In genomic region chr13:23576906-23577639, GRCm38 (mm10) we compare ENCODE assay signal across 8 mouse cellular contexts. TPM values are rescaled to one million over a fixed set of nuclear protein-coding genes. Genes with fewer than 3 reads are reported as not detected.
DNase-seq lines count a peak whose midpoint lies in the region; ATAC-seq and TF ChIP-seq lines count a peak whose summit lies in the region.

No protein-coding gene starts in this region.

- H3K9me3 ChIP-seq in kidney, embryonic 14.5 days (ENCODE audit: control insufficient read depth, low read length), result no peaks in the 10 kb centered on the region
- no peaks in the 10 kb centered on the region for H3K9me3 ChIP-seq in intestine, embryonic 15.5 days
- no peaks in the 10 kb centered on the region for H3K9me3 ChIP-seq in midbrain, postnatal 0 days (ENCODE audit: low read length)

- H3K27ac ChIP-seq in kidney, embryonic 14.5 days (ENCODE audit: low read depth, low read length), result peak overlapping the region; percentile 78
- peak overlapping the region; percentile 84 for H3K27ac ChIP-seq in intestine, embryonic 15.5 days
- no peak overlapping the region for H3K27ac ChIP-seq in midbrain, postnatal 0 days (ENCODE audit: low read depth, low read length)

- H3K36me3 ChIP-seq in kidney, embryonic 14.5 days (ENCODE audit: control insufficient read depth, insufficient read depth, low read length), result no peaks in the 10 kb centered on the region
- H3K36me3 ChIP-seq in intestine, embryonic 15.5 days, result no peaks in the 10 kb centered on the region
- H3K36me3 ChIP-seq in midbrain, postnatal 0 days (ENCODE audit: insufficient read depth, low read length), result no peaks in the 10 kb centered on the region

- 43% methylated on average over 6 of the region's 6 CpGs for WGBS in kidney, embryonic 14.5 days
- 31% methylated on average over 6 of the region's 6 CpGs for WGBS in intestine, embryonic 15.5 days
- 55% methylated on average over 6 of the region's 6 CpGs for WGBS in midbrain, postnatal 0 days

- H3K4me3 ChIP-seq in kidney, embryonic 14.5 days (ENCODE audit: low read length), result peak overlapping the region; percentile 54
- peak overlapping the region; percentile 42 for H3K4me3 ChIP-seq in intestine, embryonic 15.5 days (replicated peaks)
- no peak overlapping the region for H3K4me3 ChIP-seq in midbrain, postnatal 0 days (ENCODE audit: low read depth, low read length)

- H3K9ac ChIP-seq in kidney, embryonic 14.5 days (ENCODE audit: low read depth, low read length), result peak overlapping the region; percentile 80; the same call in 1 of the 2 replicates
- peak overlapping the region; percentile 65; the same call in 1 of the 2 replicates for H3K9ac ChIP-seq in intestine, embryonic 15.5 days
- no peak overlapping the region for H3K9ac ChIP-seq in midbrain, postnatal 0 days (replicated peaks; ENCODE audit: low read length, poor library complexity, severe bottlenecking)

- peak overlapping the region; percentile 60 for H3K4me2 ChIP-seq in kidney, embryonic 14.5 days (replicated peaks; ENCODE audit: low read depth, low read length)
- H3K4me2 ChIP-seq in intestine, embryonic 15.5 days (replicated peaks), result peak overlapping the region; percentile 69
- 0 out of 2 replicates have a peak overlapping the region, but pooled peaks have one; percentile 53 for H3K4me2 ChIP-seq in midbrain, postnatal 0 days (ENCODE audit: low read depth, low read length, poor library complexity, severe bottlenecking)

- H3K4me1 ChIP-seq in kidney, embryonic 14.5 days (ENCODE audit: control insufficient read depth, insufficient read depth, low read length), result 0 out of 2 replicates have a peak, but pooled peaks cover 11% of the 10 kb centered on the region
- 0 out of 2 replicates have a peak, but pooled peaks cover 3% of the 10 kb centered on the region for H3K4me1 ChIP-seq in intestine, embryonic 15.5 days (replicated peaks)
- H3K4me1 ChIP-seq in midbrain, postnatal 0 days (ENCODE audit: insufficient read depth, low read length), result peaks cover 10% of the 10 kb centered on the region; the same call in 1 of the 2 replicates

- no peak for ATAC-seq in kidney, embryonic 14.5 days (ENCODE audit: low FRiP score, low TSS enrichment)
- ATAC-seq in intestine, embryonic 15.5 days, result no peak
- no peak for ATAC-seq in midbrain, postnatal 0 days (ENCODE audit: low FRiP score)

- no peak for TF ChIP-seq CTCF in midbrain, postnatal 0 days (IDR thresholded peaks at IDR 0.05)

- no peaks in the 10 kb centered on the region for H3K27me3 ChIP-seq in kidney, embryonic 14.5 days (ENCODE audit: control insufficient read depth, insufficient read depth, low read length)
- no peaks in the 10 kb centered on the region for H3K27me3 ChIP-seq in intestine, embryonic 15.5 days (replicated peaks)
- H3K27me3 ChIP-seq in midbrain, postnatal 0 days (ENCODE audit: insufficient read depth, low read length), result no peaks in the 10 kb centered on the region

- DNase-seq in kidney, postnatal 14 days, result no peak
- DNase-seq in embryo, embryonic 9.5 days (ENCODE audit: extremely low spot score), result peak; percentile 57
- no peak for DNase-seq in midbrain, postnatal 0 days (ENCODE audit: low spot score)
- no peak for DNase-seq in thymus, adult 18-20 months
- no peak for DNase-seq in MN1 (ENCODE audit: low spot score)
- DNase-seq in left cerebral cortex, adult 8-10 months (ENCODE audit: low spot score in 2 of 2), result no peak

RNA-seq across cellular contexts. Expression of gene Hist1h3d, which starts 1.5 kb away (rescaled TPM):
- 12.0 and 14.7 TPM in 2 replicates for polyA plus RNA-seq in kidney, embryonic 14.5 days (2014; fragmentation: Nextera tagmentation; extraction: Ambion mirVana)
- 5.2 and 6.2 TPM in 2 replicates for polyA plus RNA-seq in intestine, embryonic 15.5 days (2015; fragmentation: Nextera tagmentation; extraction: Ambion mirVana)
- 49.8 and 92.5 TPM in 2 replicates for total RNA-seq in midbrain, postnatal 0 days (2014; rRNA removed)
- 0.42 and 0.55 TPM in 2 replicates for polyA plus RNA-seq in midbrain, postnatal 0 days (2015; fragmentation: Nextera tagmentation; extraction: Ambion mirVana)
- total RNA-seq in left cerebral cortex, adult 8-10 months (2022), result 10 to 100 TPM in 2 of 4 experiments, 1 to 10 TPM in 2; 8.9 to 11.8 (median 10.0) TPM

RNA-seq across cellular contexts. Expression of gene Hist1h2ad, which starts 2.9 kb away (rescaled TPM):
- 2.9 and 5.3 TPM in 2 replicates for polyA plus RNA-seq in kidney, embryonic 14.5 days (2014; fragmentation: Nextera tagmentation; extraction: Ambion mirVana)
- polyA plus RNA-seq in intestine, embryonic 15.5 days (2015; fragmentation: Nextera tagmentation; extraction: Ambion mirVana), result 1.8 and 3.0 TPM in 2 replicates
- 162 and 232 TPM in 2 replicates for total RNA-seq in midbrain, postnatal 0 days (2014; rRNA removed)
- not detected in 2 replicates for polyA plus RNA-seq in midbrain, postnatal 0 days (2015; fragmentation: Nextera tagmentation; extraction: Ambion mirVana)
- total RNA-seq in left cerebral cortex, adult 8-10 months (2022), result 1 to 10 TPM; 1.3 to 6.6 (median 3.8) TPM

RNA-seq across cellular contexts. Expression of gene Hist1h2bf, which starts 3.1 kb away (rescaled TPM):
- 6.7 and 10.8 TPM in 2 replicates for polyA plus RNA-seq in kidney, embryonic 14.5 days (2014; fragmentation: Nextera tagmentation; extraction: Ambion mirVana)
- 4.2 and 4.5 TPM in 2 replicates for polyA plus RNA-seq in intestine, embryonic 15.5 days (2015; fragmentation: Nextera tagmentation; extraction: Ambion mirVana)
- 194 and 327 TPM in 2 replicates for total RNA-seq in midbrain, postnatal 0 days (2014; rRNA removed)
- polyA plus RNA-seq in midbrain, postnatal 0 days (2015; fragmentation: Nextera tagmentation; extraction: Ambion mirVana), result 0.43 TPM in 1 of 2 replicates, not detected in the other
- total RNA-seq in left cerebral cortex, adult 8-10 months (2022), result 10 to 100 TPM; 23.0 to 26.4 (median 24.2) TPM

RNA-seq across cellular contexts. Expression of gene Hist1h4d, which starts 4.3 kb away (rescaled TPM):
- 113 and 136 TPM in 2 replicates for polyA plus RNA-seq in kidney, embryonic 14.5 days (2014; fragmentation: Nextera tagmentation; extraction: Ambion mirVana)
- 98.7 and 101 TPM in 2 replicates for polyA plus RNA-seq in intestine, embryonic 15.5 days (2015; fragmentation: Nextera tagmentation; extraction: Ambion mirVana)
- total RNA-seq in midbrain, postnatal 0 days (2014; rRNA removed), result 900 and 1,141 TPM in 2 replicates
- polyA plus RNA-seq in midbrain, postnatal 0 days (2015; fragmentation: Nextera tagmentation; extraction: Ambion mirVana), result 18.0 and 18.8 TPM in 2 replicates
- total RNA-seq in left cerebral cortex, adult 8-10 months (2022), result 100 to 1,000 TPM; 126 to 155 (median 139) TPM

RNA-seq across cellular contexts. Expression of gene Hist1h2bg, which starts 5.9 kb away (rescaled TPM):
- 7.9 and 12.9 TPM in 2 replicates for polyA plus RNA-seq in kidney, embryonic 14.5 days (2014; fragmentation: Nextera tagmentation; extraction: Ambion mirVana)
- polyA plus RNA-seq in intestine, embryonic 15.5 days (2015; fragmentation: Nextera tagmentation; extraction: Ambion mirVana), result 7.1 and 11.5 TPM in 2 replicates
- 248 and 572 TPM in 2 replicates for total RNA-seq in midbrain, postnatal 0 days (2014; rRNA removed)
- polyA plus RNA-seq in midbrain, postnatal 0 days (2015; fragmentation: Nextera tagmentation; extraction: Ambion mirVana), result 2.8 and 4.5 TPM in 2 replicates
- total RNA-seq in left cerebral cortex, adult 8-10 months (2022), result 10 to 100 TPM; 60.3 to 72.4 (median 70.0) TPM
